Mouse (Mus musculus) cerebellum, adult 9-11 months (tissue): Measurements from ENCODE around the gene Tbc1d10b.
A peak's percentile ranks its signal among the peaks of the same experiment; 100 is the strongest.
"Not testable (repeated sequence)": the region's sequence is repeated elsewhere in the genome, so short reads cannot be mapped to it uniquely, and the experiment has no call there.

Experiments used
- DNase-seq: peaks from one replicate; pipeline ENCODE4 v3.0.0; 2022

The Tbc1d10b gene

DNA sequence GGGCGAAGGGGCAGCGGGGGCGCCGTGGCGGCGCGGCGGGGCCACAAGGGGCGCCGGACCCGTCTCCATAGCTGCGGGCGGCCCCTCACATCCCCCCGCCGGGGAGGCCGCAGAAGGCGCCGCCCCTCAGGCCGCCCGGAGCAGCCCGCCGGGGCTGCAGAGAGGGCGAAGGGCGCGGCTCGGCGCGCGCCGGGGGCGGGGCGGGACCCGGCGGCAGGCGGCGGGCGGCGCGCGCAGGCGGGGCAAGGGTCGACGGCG is at the start of gene Tbc1d10b:
Gene Tbc1d10b, minus strand, starts transcription at position 174 of the 258 bp plus-strand sequence.
- DNase-seq, result no peak

GRCm38 (mm10) chr7:127256518-127256917 is 48.2 kb upstream of the Tbc1d10b start:
- DNase-seq, result peak; percentile 39

DNA sequence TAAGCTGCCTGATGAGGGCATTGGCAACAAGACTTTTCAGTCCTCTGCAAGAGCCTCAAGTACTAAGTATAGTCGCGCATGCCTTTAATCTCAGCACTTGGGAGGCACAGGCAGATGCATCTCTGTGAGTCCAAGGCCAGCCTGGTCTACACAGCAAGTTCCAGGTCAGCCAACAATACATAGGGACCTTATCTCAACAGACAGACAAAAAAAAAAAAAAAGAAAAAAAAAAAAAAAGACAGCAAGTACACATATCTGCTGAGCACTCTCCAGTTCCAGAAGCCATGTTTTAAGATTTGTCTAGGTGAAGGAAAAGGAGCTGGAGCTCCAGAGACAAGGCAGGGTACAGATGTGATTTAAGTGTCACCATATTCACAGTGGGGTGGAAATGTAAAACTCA is 47.7 kb upstream of the Tbc1d10b start:
- peak; percentile 27 for DNase-seq

GRCm38 (mm10) chr7:127255008-127255407 is 46.7 kb upstream of the Tbc1d10b start:
- DNase-seq, result peak; percentile 39

- DNase-seq, result peak; percentile 98
Measured at GRCm38 (mm10) chr7:127253821-127254769, 45.8 kb upstream of the Tbc1d10b start.

- DNase-seq, result peak; percentile 68
Measured at GRCm38 (mm10) chr7:127253341-127253740, 45.1 kb upstream of the Tbc1d10b start.

- peak; percentile 44 for DNase-seq
Measured at GRCm38 (mm10) chr7:127252414-127252813, 44.1 kb upstream of the Tbc1d10b start.

- DNase-seq, result not testable (repeated sequence)
Measured at GRCm38 (mm10) chr7:127250511-127250910, 42.2 kb upstream of the Tbc1d10b start.

DNA sequence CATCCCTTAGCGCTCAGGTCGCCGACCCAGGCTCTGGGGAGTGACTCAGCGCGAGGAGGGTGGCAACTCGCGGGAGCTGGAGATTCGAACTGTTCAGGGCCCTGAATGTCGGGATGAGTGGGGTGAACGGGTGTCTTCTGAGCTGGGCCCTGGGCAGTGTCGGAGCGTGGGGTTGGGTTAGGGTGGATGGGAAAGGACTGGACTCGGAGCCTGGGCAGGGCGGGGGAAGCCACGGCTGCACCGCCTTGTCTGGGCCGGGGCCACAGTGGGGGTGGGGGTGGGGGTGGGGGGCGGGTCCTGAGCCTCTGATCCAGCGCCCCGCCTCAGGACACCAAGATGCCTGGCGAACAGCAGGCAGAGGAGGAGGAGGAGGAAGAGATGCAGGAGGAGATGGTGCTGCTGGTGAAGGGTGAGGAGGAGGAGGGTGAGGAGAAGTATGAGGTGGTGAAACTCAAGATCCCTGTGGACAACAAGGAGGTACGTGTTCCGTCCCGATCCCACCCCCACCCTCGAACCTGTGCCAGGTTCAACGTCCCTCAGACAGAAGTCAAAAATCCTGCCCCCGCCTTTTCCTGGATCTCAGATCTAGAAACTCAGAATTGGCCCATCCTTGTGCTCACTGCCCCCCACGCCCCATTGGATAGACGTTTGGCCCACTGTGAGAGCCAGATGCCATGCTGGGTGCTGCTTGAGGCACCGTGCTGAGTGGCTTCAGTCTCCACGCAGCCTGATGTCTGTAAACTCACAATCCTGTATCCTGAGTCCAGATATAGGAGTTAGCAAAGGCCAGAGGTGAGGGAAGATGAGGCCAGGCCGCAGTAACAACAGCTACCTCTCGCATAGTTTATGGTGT is 36.6 kb upstream of the Tbc1d10b start:
- DNase-seq, result peak; percentile 64

DNA sequence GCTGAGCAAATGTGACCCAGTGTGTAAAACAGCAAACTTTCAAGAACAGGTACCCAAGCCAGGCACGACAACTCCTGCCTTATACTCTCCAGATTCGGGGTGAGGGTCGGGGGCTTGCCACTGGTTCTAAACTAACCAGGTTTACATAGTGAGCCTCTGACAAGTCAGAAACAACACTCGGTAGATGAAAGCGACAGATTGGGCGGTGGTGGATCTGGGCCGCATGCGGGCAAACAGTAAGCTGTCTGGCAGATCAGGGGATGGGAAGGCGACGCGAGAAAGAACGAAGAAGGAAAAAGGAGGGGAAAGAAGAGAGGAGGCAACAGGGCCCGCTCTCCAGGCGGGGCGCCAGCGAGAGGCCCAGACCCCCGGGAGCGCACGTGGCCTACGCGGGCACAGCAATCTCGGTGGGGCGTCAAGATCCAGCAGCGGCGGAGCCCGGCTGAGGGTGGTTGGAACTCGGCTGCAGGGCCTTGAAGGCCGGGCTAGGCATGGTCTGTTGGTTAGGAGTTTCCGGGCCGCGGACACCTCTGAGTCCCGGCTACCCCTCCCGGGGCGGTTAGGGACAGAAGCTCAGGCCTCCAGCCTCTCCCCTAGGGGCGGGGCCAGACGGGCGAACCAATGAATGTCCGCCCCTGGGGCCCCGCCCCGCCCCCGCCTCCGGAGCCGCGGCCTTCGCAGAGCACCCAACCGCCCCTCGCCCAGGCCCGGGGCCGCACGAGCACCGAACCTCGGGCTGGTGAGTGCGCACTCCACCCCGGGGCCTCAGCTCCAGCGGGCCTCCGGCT is 35.8 kb upstream of the Tbc1d10b start, which contains the start of gene Zfp771:
Gene Zfp771, plus strand, starts transcription at position 405 of the 788 bp plus-strand sequence.
- peak; percentile 97 for DNase-seq

DNA sequence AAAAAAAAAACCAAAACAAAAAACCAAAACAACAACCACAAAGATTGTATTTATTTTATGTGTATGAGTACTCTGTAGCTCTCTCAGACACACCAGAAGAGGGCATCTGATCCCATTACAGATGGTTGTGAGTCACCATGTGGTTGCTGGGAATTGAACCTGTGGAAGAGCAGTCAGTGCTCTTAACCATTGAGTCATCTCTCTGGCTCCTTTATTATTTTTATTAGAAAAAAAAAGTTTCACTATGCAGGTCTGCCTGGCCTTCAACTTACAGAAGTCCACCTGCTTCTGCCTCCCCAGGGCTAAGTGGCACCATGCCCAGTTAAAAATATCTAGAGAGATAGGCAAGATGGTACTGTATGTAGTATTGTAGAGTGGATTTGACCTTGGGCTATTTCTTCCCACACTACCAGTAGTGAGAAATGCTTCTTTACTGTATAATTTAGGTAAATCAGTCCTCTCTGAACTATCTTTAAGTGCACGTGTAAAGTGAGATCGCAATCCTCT is 35.1 kb upstream of the Tbc1d10b start:
- DNase-seq, result peak; percentile 50

DNA sequence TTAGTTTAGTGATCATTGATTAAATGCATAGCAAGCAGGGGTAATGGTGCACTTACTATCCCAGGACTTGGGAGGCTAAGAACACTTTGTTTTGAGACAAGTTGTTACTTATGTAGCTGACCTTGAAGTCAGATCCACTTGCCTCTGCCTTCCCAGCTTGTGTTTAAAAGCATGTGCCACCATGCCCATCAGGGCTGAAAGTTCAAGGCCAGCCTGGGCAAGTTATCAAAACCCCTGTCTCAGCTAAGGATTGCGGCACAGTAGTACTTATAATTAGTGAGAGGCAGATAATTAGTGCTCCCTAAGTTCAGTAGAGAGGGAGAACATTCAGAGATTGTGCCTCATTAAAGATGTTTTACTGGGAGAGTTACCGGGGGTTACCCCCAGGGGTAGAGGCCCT is 26.5 kb upstream of the Tbc1d10b start:
- no peak for DNase-seq

DNA sequence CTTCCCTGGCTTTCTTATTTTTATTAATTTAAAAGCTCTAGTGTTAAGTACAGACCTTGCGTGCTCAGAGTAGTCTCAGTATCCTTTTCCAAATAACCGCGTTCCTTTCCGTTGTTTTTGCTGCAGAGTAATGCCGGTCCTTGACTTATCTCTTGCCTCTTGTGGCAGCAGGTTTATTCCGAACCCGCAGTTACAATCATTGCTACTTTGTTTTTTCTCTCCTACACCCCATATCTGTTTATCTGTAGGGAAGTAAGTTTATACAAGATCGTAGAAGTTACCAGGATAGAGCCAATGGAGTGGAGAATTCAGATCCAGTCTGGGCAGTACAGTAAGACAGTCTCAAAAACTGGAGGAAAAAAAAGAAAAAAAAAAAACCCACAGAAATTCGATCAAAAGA is 25.5 kb upstream of the Tbc1d10b start:
- no peak for DNase-seq

DNA sequence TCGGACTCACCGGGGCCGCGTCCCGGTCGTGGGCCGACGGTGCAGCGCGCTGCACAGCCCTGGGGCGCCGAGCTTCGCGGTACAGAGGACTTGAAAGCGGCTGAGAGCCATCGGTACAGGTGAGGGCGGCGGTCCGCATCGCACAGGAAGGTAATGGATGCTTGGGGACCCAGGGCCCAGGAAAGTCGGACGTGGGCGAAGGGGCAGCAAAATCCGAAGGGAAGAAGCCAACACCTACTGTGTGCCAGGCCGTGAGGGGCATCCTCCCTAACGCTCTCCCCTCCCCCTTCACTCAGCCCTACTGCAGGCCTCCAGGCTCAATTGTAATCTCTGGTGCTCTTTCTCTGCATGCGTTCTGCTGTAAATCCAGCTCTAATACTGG is 25.1 kb upstream of the Tbc1d10b start:
- no peak for DNase-seq

- DNase-seq, result peak; percentile 91
Measured at GRCm38 (mm10) chr7:127232622-127233367, 24.5 kb upstream of the Tbc1d10b start, which contains the start of the genes Zfp553 and Sept1. Zfp553 (plus strand) TSS chr7:127233061. Sept1 (minus strand) TSS chr7:127233130.

GRCm38 (mm10) chr7:127231826-127232621 is 23.8 kb upstream of the Tbc1d10b start:
- peak; percentile 18 for DNase-seq

GRCm38 (mm10) chr7:127231376-127231775 is 23.1 kb upstream of the Tbc1d10b start:
- no peak for DNase-seq

GRCm38 (mm10) chr7:127228615-127229303 is 20.5 kb upstream of the Tbc1d10b start:
- DNase-seq, result peak; percentile 76

DNA sequence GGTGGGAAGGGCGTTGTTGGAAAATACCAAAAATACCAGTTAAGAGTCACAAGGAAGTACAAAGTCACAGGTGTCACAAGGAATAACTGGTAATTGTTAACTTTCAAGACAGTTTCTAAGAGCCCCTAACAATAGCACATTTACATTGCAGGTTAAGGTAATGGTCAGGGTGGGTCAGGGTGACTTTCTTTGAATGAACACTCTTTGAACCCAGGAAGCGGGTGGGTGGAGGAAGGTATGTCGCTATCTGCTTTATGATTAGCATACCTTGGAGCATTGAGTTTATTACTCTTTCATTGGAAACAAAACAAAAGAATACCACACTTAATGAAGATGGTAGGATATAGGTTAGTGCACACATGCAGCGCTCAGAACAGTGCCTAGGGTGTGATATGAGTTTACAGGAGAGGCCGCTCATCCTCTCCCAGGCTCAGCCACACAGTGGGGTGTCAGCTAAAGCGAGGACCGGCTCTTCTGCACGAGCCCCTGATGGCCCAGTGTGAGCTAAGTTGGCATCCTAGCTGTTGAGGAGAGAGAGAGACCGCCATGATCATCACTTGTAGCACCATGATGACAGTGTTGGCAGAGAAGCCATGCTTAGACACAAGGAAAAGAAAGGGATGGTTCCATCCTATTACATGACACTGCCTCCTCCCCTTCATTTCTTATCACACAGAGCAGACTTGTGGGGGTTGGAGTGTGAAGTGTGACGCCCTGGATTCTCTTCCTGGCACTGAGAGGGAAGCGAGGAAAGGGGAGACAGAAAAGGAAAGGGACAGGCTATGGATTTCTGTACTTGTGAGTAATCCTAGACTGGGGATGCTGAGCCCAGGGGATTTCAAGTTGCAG is 17.1 kb upstream of the Tbc1d10b start:
- DNase-seq, result no peak
